In genomic region chr7:64751465-64751864, GRCm38 (mm10) we compare ENCODE assay signal across 8 mouse cellular contexts.
DNase-seq lines count a peak whose midpoint lies in the region; ATAC-seq and TF ChIP-seq lines count a peak whose summit lies in the region.

No protein-coding gene starts in this region.

- H3K4me2 ChIP-seq in kidney, embryonic 16.5 days (replicated peaks; ENCODE audit: low read depth, low read length) = no peak overlapping the region
- no peak overlapping the region for H3K4me2 ChIP-seq in liver, embryonic 14.5 days (ENCODE audit: low read depth)
- no peak overlapping the region for H3K4me2 ChIP-seq in neural tube, embryonic 15.5 days

- H3K27me3 ChIP-seq in heart, embryonic 10.5 days (ENCODE audit: insufficient read depth, poor library complexity, severe bottlenecking) = no peaks in the 10 kb centered on the region
- H3K27me3 ChIP-seq in kidney, embryonic 16.5 days (ENCODE audit: insufficient read depth, low read length) = no peaks in the 10 kb centered on the region
- no peaks in the 10 kb centered on the region for H3K27me3 ChIP-seq in liver, embryonic 14.5 days (ENCODE audit: control insufficient read depth, insufficient read depth, low read length)
- no peaks in the 10 kb centered on the region for H3K27me3 ChIP-seq in neural tube, embryonic 15.5 days (replicated peaks)

- H3K9ac ChIP-seq in kidney, embryonic 16.5 days (replicated peaks; ENCODE audit: low read length) = no peak overlapping the region
- no peak overlapping the region for H3K9ac ChIP-seq in liver, embryonic 14.5 days (replicated peaks)
- no peak overlapping the region for H3K9ac ChIP-seq in neural tube, embryonic 15.5 days (replicated peaks)

- DNase-seq in 3T3-L1 (ENCODE audit: low read depth, low spot score) = peak; percentile 65
- DNase-seq in ZHBTc4 (ENCODE audit: low read depth, low spot score) = peak; percentile 82
- peak; percentile 86 for DNase-seq in embryo, embryonic 10.5 days (ENCODE audit: low spot score)
- peak; percentile 81 for DNase-seq in heart, embryonic 10.5 days (ENCODE audit: low spot score)
- DNase-seq in liver, embryonic 14.5 days (ENCODE audit: low read depth in 3 of 3, low spot score in 3 of 3) = peak in 1 of 3 experiments; percentile 2
- DNase-seq in thymus, postnatal 36 days = peak; percentile 8

- no peak for TF ChIP-seq EP300 in liver, embryonic 14.5 days (IDR thresholded peaks at IDR 0.05; ENCODE audit: low read depth)

- H3K27ac ChIP-seq in heart, embryonic 10.5 days = no peak overlapping the region
- no peak overlapping the region for H3K27ac ChIP-seq in kidney, embryonic 16.5 days (ENCODE audit: low read length)
- H3K27ac ChIP-seq in liver, embryonic 14.5 days = no peak overlapping the region
- H3K27ac ChIP-seq in neural tube, embryonic 15.5 days (replicated peaks) = 0 out of 2 replicates have a peak overlapping the region, but pooled peaks have one; percentile 37

- WGBS in heart, embryonic 10.5 days = 34% methylated on average over 5 of the region's 5 CpGs
- WGBS in kidney, embryonic 16.5 days = 27% methylated on average over 5 of the region's 5 CpGs
- 23% methylated on average over 5 of the region's 5 CpGs for WGBS in liver, embryonic 14.5 days (ENCODE audit: insufficient replicate concordance)
- WGBS in neural tube, embryonic 15.5 days = 25% methylated on average over 5 of the region's 5 CpGs

- no peaks in the 10 kb centered on the region for H3K9me3 ChIP-seq in heart, embryonic 10.5 days
- H3K9me3 ChIP-seq in kidney, embryonic 16.5 days (ENCODE audit: low read length) = no peaks in the 10 kb centered on the region
- no peaks in the 10 kb centered on the region for H3K9me3 ChIP-seq in liver, embryonic 14.5 days (ENCODE audit: control insufficient read depth, low read length)
- no peaks in the 10 kb centered on the region for H3K9me3 ChIP-seq in neural tube, embryonic 15.5 days (replicated peaks)

- TF ChIP-seq CTCF in liver, embryonic 14.5 days (IDR thresholded peaks at IDR 0.05; ENCODE audit: low read depth) = peak; percentile 91

- H3K4me1 ChIP-seq in heart, embryonic 10.5 days = no peaks in the 10 kb centered on the region
- H3K4me1 ChIP-seq in kidney, embryonic 16.5 days (ENCODE audit: insufficient read depth, low read length) = peaks cover 6% of the 10 kb centered on the region; the same call in 1 of the 2 replicates
- H3K4me1 ChIP-seq in liver, embryonic 14.5 days (replicated peaks; ENCODE audit: control insufficient read depth in 2 of 2, insufficient read depth in 2 of 2, low read length in 1 of 2) = no peaks in the 10 kb centered on the region; a peak in 1 of 4 replicates
- H3K4me1 ChIP-seq in neural tube, embryonic 15.5 days = peaks cover 2% of the 10 kb centered on the region; the same call in 1 of the 2 replicates

- peak; percentile 62; the same call in 1 of the 2 replicates for ATAC-seq in kidney, embryonic 16.5 days (ENCODE audit: low FRiP score, low TSS enrichment)
- ATAC-seq in liver, embryonic 14.5 days (ENCODE audit: insufficient read depth) = no peak
- ATAC-seq in neural tube, embryonic 15.5 days (ENCODE audit: low FRiP score) = peak; percentile 66

- H3K36me3 ChIP-seq in heart, embryonic 10.5 days = no peaks in the 10 kb centered on the region
- no peaks in the 10 kb centered on the region for H3K36me3 ChIP-seq in kidney, embryonic 16.5 days (ENCODE audit: insufficient read depth, low read length)
- H3K36me3 ChIP-seq in liver, embryonic 14.5 days (replicated peaks; ENCODE audit: control insufficient read depth, insufficient read depth, low read depth) = no peaks in the 10 kb centered on the region
- H3K36me3 ChIP-seq in neural tube, embryonic 15.5 days = peaks cover 12% of the 10 kb centered on the region; the same call in 1 of the 2 replicates

- H3K4me3 ChIP-seq in heart, embryonic 10.5 days = no peak overlapping the region
- H3K4me3 ChIP-seq in kidney, embryonic 16.5 days (ENCODE audit: low read length) = no peak overlapping the region
- no peak overlapping the region for H3K4me3 ChIP-seq in liver, embryonic 14.5 days (ENCODE audit: insufficient read depth in 1 of 2, low read depth in 2 of 2, low read length in 2 of 2)
- H3K4me3 ChIP-seq in neural tube, embryonic 15.5 days (replicated peaks) = no peak overlapping the region
